In genomic region chr5:136054301-136055077, GRCm38 (mm10) we compare ENCODE assay signal across 27 mouse cellular contexts. TPM values are rescaled to one million over a fixed set of nuclear protein-coding genes. Genes with fewer than 3 reads are reported as not detected.
DNase-seq lines count a peak whose midpoint lies in the region; ATAC-seq and TF ChIP-seq lines count a peak whose summit lies in the region.
"Had no signal": no experiment of that assay in that cellular context is flagged by ENCODE, and none has a peak within 500 bp of the region (broad histone marks: within the 10 kb centered on the region; RNA-seq: fewer than 3 reads in every experiment).

Gene Upk3bl, plus strand, starts transcription at chr5:136054492.

- DNase-seq in kidney, adult 18-20 months, result no peak
- DNase-seq in lung, postnatal 0 days (ENCODE audit: low spot score), result peak; percentile 39
- no peak for DNase-seq in lung, adult 2 months
- peak; percentile 52 for DNase-seq in stomach, postnatal 0 days (ENCODE audit: low spot score)
- DNase-seq in layer of hippocampus, postnatal 36 days, result no peak
- DNase-seq in frontal cortex, postnatal 25 days (ENCODE audit: low spot score in 2 of 2), result no peak
- DNase-seq: adrenal gland, postnatal 25 days; cerebellum, adult 8-10 months; gastrocnemius, adult 2 months; kidney, postnatal 10 days; liver; lung, postnatal 14 days; thymus, adult 2 months; thymus, postnatal 4 days had no signal

- TF ChIP-seq EP300 in lung, postnatal 0 days (IDR thresholded peaks at IDR 0.05), result peak; percentile 72
- no peak for TF ChIP-seq EP300 in stomach, postnatal 0 days (optimal IDR thresholded peaks at IDR 0.05)

- WGBS in kidney, embryonic 15.5 days, result 94% methylated on average over 11 of the region's 11 CpGs
- WGBS in lung, postnatal 0 days, result 63% methylated on average over 11 of the region's 11 CpGs
- 79% methylated on average over 11 of the region's 11 CpGs for WGBS in lung, adult 2 months
- WGBS in embryonic facial prominence, embryonic 15.5 days, result 86% methylated on average over 11 of the region's 11 CpGs
- 59% methylated on average over 11 of the region's 11 CpGs for WGBS in stomach, postnatal 0 days

- peak within 1 kb of the TSS; percentile 97 for H3K27ac ChIP-seq in kidney, embryonic 15.5 days
- peak within 1 kb of the TSS; percentile 77 for H3K27ac ChIP-seq in lung, postnatal 0 days (ENCODE audit: low read length)
- H3K27ac ChIP-seq in embryonic facial prominence, embryonic 15.5 days (replicated peaks), result no peak within 1 kb of the TSS
- H3K27ac ChIP-seq in stomach, postnatal 0 days (replicated peaks), result peak within 1 kb of the TSS; percentile 59
- H3K27ac ChIP-seq: forebrain, embryonic 12.5 days; gastrocnemius, adult 2 months; hindbrain, embryonic 15.5 days; layer of hippocampus, adult 2 months; liver, embryonic 15.5 days; midbrain, embryonic 13.5 days had no signal

- no peaks in the 10 kb centered on the region for H3K9me3 ChIP-seq in kidney, embryonic 15.5 days (replicated peaks)
- H3K9me3 ChIP-seq in lung, postnatal 0 days (ENCODE audit: low read length), result no peaks in the 10 kb centered on the region
- H3K9me3 ChIP-seq in embryonic facial prominence, embryonic 15.5 days (replicated peaks), result no peaks in the 10 kb centered on the region
- H3K9me3 ChIP-seq in stomach, postnatal 0 days (ENCODE audit: control insufficient read depth, low read length), result no peaks in the 10 kb centered on the region
- H3K9me3 ChIP-seq: forebrain, embryonic 12.5 days; hindbrain, embryonic 15.5 days; liver, embryonic 15.5 days; megakaryocyte, embryonic 14.5 days; midbrain, embryonic 13.5 days had no signal

- ATAC-seq in kidney, embryonic 15.5 days (replicated peaks; ENCODE audit: low FRiP score), result no peak
- peak; percentile 20 for ATAC-seq in lung, postnatal 0 days
- no peak for ATAC-seq in embryonic facial prominence, embryonic 15.5 days (ENCODE audit: insufficient number of reproducible peaks, low FRiP score, low TSS enrichment, low read depth)
- peak; percentile 78 for ATAC-seq in stomach, postnatal 0 days (ENCODE audit: low FRiP score, low TSS enrichment)
- ATAC-seq: midbrain, embryonic 13.5 days had no signal

- no peak within 1 kb of the TSS for H3K9ac ChIP-seq in kidney, embryonic 15.5 days
- H3K9ac ChIP-seq in lung, postnatal 0 days (replicated peaks; ENCODE audit: low read depth), result no peak within 1 kb of the TSS
- no peak within 1 kb of the TSS for H3K9ac ChIP-seq in embryonic facial prominence, embryonic 15.5 days
- no peak within 1 kb of the TSS for H3K9ac ChIP-seq in stomach, postnatal 0 days (ENCODE audit: low read length)
- H3K9ac ChIP-seq: forebrain, embryonic 12.5 days; hindbrain, embryonic 15.5 days; liver, embryonic 15.5 days; midbrain, embryonic 13.5 days had no signal

- TF ChIP-seq CTCF in lung, postnatal 0 days (IDR thresholded peaks at IDR 0.05), result no peak
- no peak for TF ChIP-seq CTCF in lung, adult 2 months (IDR thresholded peaks at IDR 0.05; ENCODE audit: insufficient read depth, low read length)
- no peak for TF ChIP-seq CTCF in stomach, postnatal 0 days (IDR thresholded peaks at IDR 0.05; ENCODE audit: low read depth)

- no peak for TF ChIP-seq POLR2A in lung, adult 2 months (IDR thresholded peaks at IDR 0.05; ENCODE audit: borderline replicate concordance, extremely low read depth, low read depth, low read length)

- no peaks in the 10 kb centered on the region for H3K36me3 ChIP-seq in kidney, embryonic 15.5 days
- no peaks in the 10 kb centered on the region for H3K36me3 ChIP-seq in lung, postnatal 0 days (ENCODE audit: insufficient read depth, low read length)
- no peaks in the 10 kb centered on the region for H3K36me3 ChIP-seq in embryonic facial prominence, embryonic 15.5 days
- H3K36me3 ChIP-seq in stomach, postnatal 0 days (ENCODE audit: control insufficient read depth, insufficient read depth, low read length), result no peaks in the 10 kb centered on the region
- H3K36me3 ChIP-seq: forebrain, embryonic 12.5 days; hindbrain, embryonic 15.5 days; liver, embryonic 15.5 days; midbrain, embryonic 13.5 days had no signal

- no peak within 1 kb of the TSS for H3K4me3 ChIP-seq in kidney, embryonic 15.5 days (replicated peaks)
- no peak within 1 kb of the TSS for H3K4me3 ChIP-seq in lung, postnatal 0 days (ENCODE audit: low read depth, low read length)
- no peak within 1 kb of the TSS for H3K4me3 ChIP-seq in lung, adult 2 months (replicated peaks; ENCODE audit: extremely low read depth, low read depth, low read length)
- H3K4me3 ChIP-seq in embryonic facial prominence, embryonic 15.5 days (replicated peaks), result no peak within 1 kb of the TSS
- no peak within 1 kb of the TSS for H3K4me3 ChIP-seq in stomach, postnatal 0 days (ENCODE audit: low read depth, low read length)
- H3K4me3 ChIP-seq: forebrain, embryonic 12.5 days; gastrocnemius, adult 2 months; hindbrain, embryonic 15.5 days; layer of hippocampus, adult 2 months; liver, embryonic 15.5 days; megakaryocyte, embryonic 14.5 days; midbrain, embryonic 13.5 days had no signal

- H3K4me1 ChIP-seq in kidney, embryonic 15.5 days, result peaks cover 43% of the 10 kb centered on the region
- H3K4me1 ChIP-seq in lung, postnatal 0 days (ENCODE audit: insufficient read depth, low read depth, low read length), result no peaks in the 10 kb centered on the region
- no peaks in the 10 kb centered on the region; the same call in 1 of the 2 replicates for H3K4me1 ChIP-seq in lung, adult 2 months (ENCODE audit: control insufficient read depth, insufficient read depth, low read length)
- H3K4me1 ChIP-seq in embryonic facial prominence, embryonic 15.5 days, result peaks cover 16% of the 10 kb centered on the region
- H3K4me1 ChIP-seq in stomach, postnatal 0 days (replicated peaks; ENCODE audit: control insufficient read depth, insufficient read depth), result peaks cover 13% of the 10 kb centered on the region
- H3K4me1 ChIP-seq: liver, embryonic 15.5 days had no signal

- no peak within 1 kb of the TSS for H3K4me2 ChIP-seq in kidney, embryonic 15.5 days
- H3K4me2 ChIP-seq in lung, postnatal 0 days (replicated peaks; ENCODE audit: low read depth, low read length), result no peak within 1 kb of the TSS
- H3K4me2 ChIP-seq in embryonic facial prominence, embryonic 15.5 days (replicated peaks), result no peak within 1 kb of the TSS
- no peak within 1 kb of the TSS for H3K4me2 ChIP-seq in stomach, postnatal 0 days (replicated peaks; ENCODE audit: low read depth)
- H3K4me2 ChIP-seq: forebrain, embryonic 12.5 days; hindbrain, embryonic 15.5 days; liver, embryonic 15.5 days; midbrain, embryonic 13.5 days had no signal

- H3K27me3 ChIP-seq in kidney, embryonic 15.5 days, result no peaks in the 10 kb centered on the region
- no peaks in the 10 kb centered on the region for H3K27me3 ChIP-seq in lung, postnatal 0 days (replicated peaks; ENCODE audit: insufficient read depth, low read length)
- H3K27me3 ChIP-seq in embryonic facial prominence, embryonic 15.5 days, result no peaks in the 10 kb centered on the region
- H3K27me3 ChIP-seq in stomach, postnatal 0 days (ENCODE audit: control insufficient read depth, insufficient read depth, low read length), result no peaks in the 10 kb centered on the region
- H3K27me3 ChIP-seq: forebrain, embryonic 12.5 days; hindbrain, embryonic 15.5 days; midbrain, embryonic 13.5 days had no signal

RNA-seq across cellular contexts. Expression of gene Upk3bl, which starts in this region (rescaled TPM):
- polyA plus RNA-seq in kidney, embryonic 15.5 days (2015; fragmentation: Nextera tagmentation; extraction: Ambion mirVana), result 2.8 and 3.2 TPM in 2 replicates
- 1.1 and 1.2 TPM in 2 replicates for polyA plus RNA-seq in lung, postnatal 0 days (2015; fragmentation: Nextera tagmentation; extraction: Ambion mirVana)
- polyA plus RNA-seq in lung, adult 2 months (2012; rRNA removed), result 4.2 TPM in 1 of 2 replicates, not detected in the other
- polyA plus RNA-seq in embryonic facial prominence, embryonic 15.5 days (2015; fragmentation: Nextera tagmentation; extraction: Ambion mirVana), result 41.7 and 48.4 TPM in 2 replicates
- 27.4 and 56.0 TPM in 2 replicates for polyA plus RNA-seq in stomach, postnatal 0 days (2015; fragmentation: Nextera tagmentation; extraction: Ambion mirVana)
- total RNA-seq in layer of hippocampus, postnatal 36 days (2021), result not detected
- total RNA-seq: adrenal gland, postnatal 25 days; gastrocnemius, adult 2 months; heart, adult 8-10 months; heart, postnatal 25 days; layer of hippocampus, adult 2 months; layer of hippocampus, postnatal 25 days; left cerebral cortex, postnatal 36 days; monocyte, adult 5-6 weeks had no signal
- polyA plus RNA-seq: midbrain, embryonic 13.5 days had no signal

Comparison
In these comparisons a context has a peak if more than half of its experiments do, and no peak if none do; other contexts are left out.
1. DNase-seq: peak in lung, postnatal 0 days (single experiment) and stomach, postnatal 0 days (single experiment); none in kidney, adult 18-20 months (single experiment), lung, adult 2 months (single experiment), layer of hippocampus, postnatal 36 days (0 of 2) and frontal cortex, postnatal 25 days (0 of 2).
2. ATAC-seq: peak in lung, postnatal 0 days (single experiment) and stomach, postnatal 0 days (single experiment); none in kidney, embryonic 15.5 days (single experiment) and embryonic facial prominence, embryonic 15.5 days (single experiment).